Mouse (Mus musculus): ENCODE results near the gene Olfr943.

Olfr943 gene

GRCm38 (mm10) chr9:39166004-39166403 lies at the start of gene Olfr943:
Gene Olfr943 (plus strand): TSS chr9:39166304.
- DNase-seq = no peak

- DNase-seq = peak; percentile 27
Observed at GRCm38 (mm10) chr9:39127326-39127725, 38.8 kb upstream of the Olfr943 start.

- DNase-seq = no peak
Observed at GRCm38 (mm10) chr9:39127831-39128230, 38.3 kb upstream of the Olfr943 start, which contains the start of gene Olfr27. Gene Olfr27 (plus strand): TSS chr9:39128131.

- peak; percentile 22 for DNase-seq
Observed at GRCm38 (mm10) chr9:39152401-39152800, 13.7 kb upstream of the Olfr943 start.

GRCm38 (mm10) chr9:39201620-39202019 lies 35.5 kb downstream of the Olfr943 start, which contains the start of gene Olfr944:
Gene Olfr944 (plus strand): TSS chr9:39201920.
- DNase-seq = no peak

Data from heart, adult 11 months (tissue).